Mouse (Mus musculus) telencephalon, adult 2 months (tissue): ENCODE results near the gene Dab1.
A peak's percentile ranks its signal among the peaks of the same experiment; 100 is the strongest.

Experiments used
- DNase-seq: peaks from one replicate; pipeline ENCODE4 v3.0.0-alpha.2; 2011; ENCODE audit warnings: low read depth, low spot score

Gene Dab1

GRCm38 (mm10) chr4:104106299-104106698 lies 487.1 kb downstream of the Dab1 start:
- DNase-seq, result no peak

- no peak for DNase-seq
These were observed 492.5 kb downstream of the Dab1 start for GRCm38 (mm10) chr4:104111614-104112013.

- DNase-seq, result peak; percentile 72
These were observed 494.2 kb downstream of the Dab1 start for GRCm38 (mm10) chr4:104113209-104114005.

GRCm38 (mm10) chr4:104114006-104114361 lies 494.8 kb downstream of the Dab1 start:
- DNase-seq, result no peak

GRCm38 (mm10) chr4:104120108-104120507 lies 500.9 kb downstream of the Dab1 start:
- peak; percentile 50 for DNase-seq

- peak; percentile 55 for DNase-seq
These were observed 502.8 kb downstream of the Dab1 start for GRCm38 (mm10) chr4:104121959-104122358.

GRCm38 (mm10) chr4:104122364-104122763 lies 503.2 kb downstream of the Dab1 start:
- DNase-seq, result peak; percentile 43

GRCm38 (mm10) chr4:104153637-104154036 lies 534.5 kb downstream of the Dab1 start:
- DNase-seq, result no peak

- DNase-seq, result peak; percentile 62
These were observed 558.9 kb downstream of the Dab1 start for GRCm38 (mm10) chr4:104178067-104178466.

- no peak for DNase-seq
These were observed 567.2 kb downstream of the Dab1 start for GRCm38 (mm10) chr4:104186311-104186710.

- no peak for DNase-seq
These were observed 579.5 kb downstream of the Dab1 start for GRCm38 (mm10) chr4:104198635-104199034.

GRCm38 (mm10) chr4:104201686-104202085 lies 582.5 kb downstream of the Dab1 start:
- no peak for DNase-seq

- DNase-seq, result no peak
These were observed 584.9 kb downstream of the Dab1 start for GRCm38 (mm10) chr4:104204047-104204446.

GRCm38 (mm10) chr4:104206639-104207038 lies 587.5 kb downstream of the Dab1 start:
- DNase-seq, result no peak

GRCm38 (mm10) chr4:104209081-104209480 lies 589.9 kb downstream of the Dab1 start:
- no peak for DNase-seq

GRCm38 (mm10) chr4:104210796-104211195 lies 591.6 kb downstream of the Dab1 start:
- DNase-seq, result no peak

- DNase-seq, result no peak
These were observed 592.6 kb downstream of the Dab1 start for GRCm38 (mm10) chr4:104211531-104212455.

GRCm38 (mm10) chr4:104214724-104215123 lies 595.6 kb downstream of the Dab1 start:
- DNase-seq, result no peak

GRCm38 (mm10) chr4:104217336-104217735 lies 598.2 kb downstream of the Dab1 start:
- DNase-seq, result no peak

GRCm38 (mm10) chr4:104218765-104219164 lies 599.6 kb downstream of the Dab1 start:
- no peak for DNase-seq

GRCm38 (mm10) chr4:104220099-104220498 lies 600.9 kb downstream of the Dab1 start:
- no peak for DNase-seq

GRCm38 (mm10) chr4:104229296-104229695 lies 610.1 kb downstream of the Dab1 start:
- no peak for DNase-seq

GRCm38 (mm10) chr4:104246506-104246905 lies 627.3 kb downstream of the Dab1 start:
- DNase-seq, result no peak
